Mouse (Mus musculus) brain, embryonic 14.5 days (tissue): ENCODE data around the gene Gmds.

Experiments
- CTCF ChIP-seq: fragments of 200-500 bp; IDR thresholded peaks from 2 replicates; pipeline ENCODE4 v1.5.1; 2012; ENCODE audit warnings: inconsistent platforms, mild to moderate bottlenecking, moderate library complexity, borderline replicate concordance; ENCODE audit not compliant: insufficient read depth, insufficient read length; ENCODE audit errors: extremely low read depth
- POLR2A ChIP-seq: fragments of 200-500 bp; IDR thresholded peaks from 2 replicates; pipeline ENCODE4 v1.6.1; 2012; ENCODE audit warnings: mild to moderate bottlenecking, inconsistent platforms, borderline replicate concordance; ENCODE audit not compliant: poor library complexity, insufficient read depth, insufficient read length, severe bottlenecking; ENCODE audit errors: extremely low read depth

GRCm38 (mm10) chr13:31894511-31894910 is 444.0 kb downstream of the Gmds start:
- TF ChIP-seq POLR2A = no peak
- TF ChIP-seq CTCF = no peak
